Mouse (Mus musculus) C2C12 (cell line): ENCODE data around the gene Nol10.

ENCODE experiments used
- CTCF ChIP-seq: IDR thresholded peaks from one replicate; pipeline ENCODE4 v1.5.1; 2011; ENCODE audit not compliant: control insufficient read depth, insufficient read depth, insufficient read length
- MYOG ChIP-seq: IDR thresholded peaks from one replicate; pipeline ENCODE4 v1.6.1; 2011; ENCODE audit not compliant: control insufficient read depth, insufficient read length; ENCODE audit errors: extremely low read depth
- USF1 ChIP-seq: IDR thresholded peaks from one replicate; pipeline ENCODE4 v1.6.1; 2011; ENCODE audit warnings: low read depth, mild to moderate bottlenecking, control low read depth, moderate library complexity

DNA sequence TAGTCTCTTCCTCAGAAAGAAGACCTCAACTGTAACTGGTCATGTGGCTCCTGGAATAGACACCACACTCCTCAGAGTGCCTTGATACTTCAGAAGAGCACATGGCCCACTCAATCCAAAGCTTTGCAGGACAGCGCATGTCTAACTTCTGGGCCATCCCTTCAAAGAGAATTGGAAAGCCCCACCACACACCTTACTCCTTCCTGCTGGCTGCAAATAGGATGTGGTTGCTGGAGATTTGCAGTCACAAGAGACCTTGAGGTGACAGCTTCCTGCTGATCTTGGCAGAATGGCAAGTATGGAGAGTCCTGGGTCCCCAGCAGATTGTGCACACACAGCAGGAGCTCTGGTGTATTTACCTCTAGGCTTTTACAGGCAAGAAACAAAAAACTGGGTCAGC lies 123.1 kb downstream of the Nol10 start:
- TF ChIP-seq CTCF (no peak), MYOG (no peak), USF1 (no peak)
